Mouse (Mus musculus) small intestine, adult 2 months (tissue): ENCODE results near the gene Atp6ap1l.

Experiments used
- CTCF ChIP-seq: fragments of 200-500 bp; IDR thresholded peaks from 2 replicates; pipeline ENCODE4 v1.5.1; 2012; ENCODE audit warnings: low read depth, mild to moderate bottlenecking, control low read depth, inconsistent platforms, low read length, moderate library complexity, mixed read lengths; ENCODE audit not compliant: insufficient replicate concordance, insufficient read length; ENCODE audit errors: extremely low read depth
- POLR2A ChIP-seq: fragments of 200-500 bp; IDR thresholded peaks from 2 replicates; pipeline ENCODE4 v1.6.1; 2012; ENCODE audit warnings: low read depth, mild to moderate bottlenecking, control low read depth, inconsistent platforms, low read length, moderate library complexity

DNA sequence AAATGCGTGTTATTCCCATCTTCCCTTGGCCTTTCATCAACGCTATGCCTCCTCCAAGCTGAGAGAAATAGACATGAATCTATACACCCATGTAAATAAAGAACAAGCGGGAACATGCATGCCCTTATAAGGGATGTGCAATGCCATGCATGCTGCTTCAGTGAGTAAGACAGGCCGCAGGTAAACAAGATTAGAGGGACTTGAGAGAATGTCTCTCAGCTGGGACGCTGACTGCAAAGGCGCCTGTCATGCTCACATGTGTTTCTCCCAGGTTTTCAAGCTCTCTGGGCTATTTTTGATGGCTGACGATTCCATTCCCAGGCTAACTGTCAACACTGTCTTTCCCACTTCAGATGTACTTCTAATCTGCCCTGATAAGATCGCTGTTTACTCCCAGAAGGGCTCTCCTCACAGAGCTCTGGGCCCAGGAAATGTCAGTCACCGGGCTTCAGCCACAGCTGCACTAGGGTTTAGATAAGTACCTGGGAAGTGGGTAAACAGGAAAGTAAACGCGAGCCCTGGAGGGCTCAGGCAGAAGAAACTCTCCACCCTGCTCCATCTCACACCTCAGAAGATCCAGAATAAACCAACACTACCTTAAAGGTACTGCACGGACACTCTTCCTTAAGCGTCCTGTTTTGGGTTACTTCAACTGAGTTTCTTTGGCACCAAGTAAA, 19.2 kb downstream of the Atp6ap1l start:
- TF ChIP-seq POLR2A (no peak), CTCF (no peak)
